Mouse (Mus musculus) kidney, postnatal 0 days (tissue): ENCODE measurements around the gene Ttc41. TPM values are rescaled to one million over a fixed set of nuclear protein-coding genes. Genes with fewer than 3 reads are reported as not detected.

Experiments used
- ATAC-seq: fragments of 200-750 bp; cut with Nextera tagmentation; replicated peaks from 2 replicates; pipeline ENCODE4 v1.8.0; 2017; ENCODE audit warnings: low read depth, moderate number of reproducible peaks, moderate TSS enrichment, moderate library complexity; ENCODE audit not compliant: low FRiP score
- DNase-seq: peaks from one replicate; pipeline ENCODE4 v3.0.0-alpha.2; 2016; ENCODE audit warnings: low spot score
- H3K27ac ChIP-seq: fragments of 300-500 bp; sonication (generic); 2 replicates; pipeline ENCODE4 v1.5.1; 2014; ENCODE audit warnings: mild to moderate bottlenecking
- H3K27me3 ChIP-seq: fragments of 300-500 bp; sonication (generic); 2 replicates; pipeline ENCODE4 v1.6.1; 2014; ENCODE audit warnings: low read length, mixed read lengths; ENCODE audit not compliant: insufficient read depth
- H3K36me3 ChIP-seq: fragments of 300-500 bp; sonication (generic); 2 replicates; pipeline ENCODE4 v1.6.1; 2014; ENCODE audit warnings: low read length, mixed read lengths; ENCODE audit not compliant: insufficient read depth
- H3K4me1 ChIP-seq: fragments of 300-500 bp; sonication (generic); replicated peaks from 2 replicates; pipeline ENCODE4 v1.6.1; 2014; ENCODE audit warnings: antibody characterized with exemption, low read length, mixed read lengths; ENCODE audit not compliant: insufficient read depth
- H3K4me2 ChIP-seq: fragments of 300-500 bp; sonication (generic); 2 replicates; pipeline ENCODE4 v1.6.1; 2014; ENCODE audit warnings: mild to moderate bottlenecking, low read length, moderate library complexity, mixed read lengths
- H3K4me3 ChIP-seq: fragments of 300-500 bp; sonication (generic); replicated peaks from 2 replicates; pipeline ENCODE4 v1.5.1; 2014; ENCODE audit warnings: low read depth, low read length
- H3K9ac ChIP-seq: fragments of 300-500 bp; sonication (generic); 2 replicates; pipeline ENCODE4 v1.6.1; 2014; ENCODE audit warnings: low read depth, low read length
- H3K9me3 ChIP-seq: fragments of 300-500 bp; sonication (generic); replicated peaks from 2 replicates; pipeline ENCODE4 v1.6.1; 2016; ENCODE audit warnings: low read length, inconsistent platforms, mixed read lengths
- CTCF ChIP-seq: IDR thresholded peaks from 2 replicates; pipeline ENCODE4 v1.5.1; 2016; ENCODE audit warnings: antibody characterized with exemption, low read depth, mild to moderate bottlenecking, moderate library complexity
- WGBS: fragments of 180-500 bp; shearing (Covaris S2); extraction: QIAGEN DNeasy Blood & Tissue Kit; methylation state at CpG from one replicate; pipeline ENCODE4 v1.1.7; 2014; 5-methylcytosine and 5-hydroxymethylcytosine counted together
- polyA plus RNA-seq: library from polyadenylated mRNA; unstranded; fragments of >200 nt; fragmentation: Nextera tagmentation; extraction: Ambion mirVana; gene quantifications from 2 replicates; pipeline ENCODE4 v1.2.1, GENCODE M21; 2015

Gene Ttc41
- polyA plus RNA-seq, 1 experiment from 2014 or later = 1.3 TPM

- WGBS = 32% methylated on average over 7 of the region's 7 CpGs
- H3K9me3 ChIP-seq = no peaks in the 10 kb centered on the region
- no peaks in the 10 kb centered on the region for H3K36me3 ChIP-seq
- no peak overlapping the region for H3K27ac ChIP-seq
- ATAC-seq (no peak), DNase-seq (no peak)
- H3K9ac ChIP-seq = no peak overlapping the region
- no peak overlapping the region for H3K4me2 ChIP-seq
- no peak for TF ChIP-seq CTCF
- H3K4me1 ChIP-seq = no peaks in the 10 kb centered on the region
- no peak overlapping the region for H3K4me3 ChIP-seq
- no peaks in the 10 kb centered on the region for H3K27me3 ChIP-seq
These were observed 56.2 kb downstream of the Ttc41 start for GRCm38 (mm10) chr10:86761722-86762383.

GRCm38 (mm10) chr10:86762384-86762730 is 56.7 kb downstream of the Ttc41 start:
- ATAC-seq (no peak), DNase-seq (no peak)
- Histone ChIP-seq H3K27ac (no peak overlapping the region), H3K36me3 (no peaks in the 10 kb centered on the region), H3K4me3 (no peak overlapping the region), H3K4me1 (no peaks in the 10 kb centered on the region), H3K4me2 (no peak overlapping the region), H3K9ac (no peak overlapping the region), H3K27me3 (no peaks in the 10 kb centered on the region), H3K9me3 (no peaks in the 10 kb centered on the region)
- TF ChIP-seq CTCF = no peak
- WGBS = 55% methylated on average over 3 of the region's 3 CpGs

- Histone ChIP-seq H3K4me1 (no peaks in the 10 kb centered on the region), H3K4me3 (no peak within 1 kb of the TSS), H3K36me3 (no peaks in the 10 kb centered on the region), H3K27me3 (no peaks in the 10 kb centered on the region), H3K4me2 (no peak within 1 kb of the TSS), H3K9me3 (no peaks in the 10 kb centered on the region), H3K27ac (no peak within 1 kb of the TSS), H3K9ac (no peak within 1 kb of the TSS)
- ATAC-seq = no peak
- TF ChIP-seq CTCF = no peak
- 77% methylated on average over 5 of the region's 5 CpGs for WGBS
- DNase-seq = no peak
These were observed 58.1 kb downstream of the Ttc41 start, which contains the start of gene Gm49358 for GRCm38 (mm10) chr10:86763672-86764071. Gm49358 (plus strand) TSS chr10:86763972.

- Histone ChIP-seq H3K4me3 (no peak overlapping the region), H3K4me1 (no peaks in the 10 kb centered on the region), H3K9ac (no peak overlapping the region), H3K9me3 (no peaks in the 10 kb centered on the region), H3K27me3 (no peaks in the 10 kb centered on the region), H3K36me3 (no peaks in the 10 kb centered on the region), H3K4me2 (no peak overlapping the region), H3K27ac (no peak overlapping the region)
- ATAC-seq (no peak), DNase-seq (no peak)
- TF ChIP-seq CTCF = no peak
- 84% methylated on average over 4 of the region's 4 CpGs for WGBS
These were observed 59.8 kb downstream of the Ttc41 start for GRCm38 (mm10) chr10:86765344-86765966.

- no peak for ATAC-seq
- no peak for DNase-seq
- no peaks in the 10 kb centered on the region for H3K36me3 ChIP-seq
- H3K27me3 ChIP-seq = no peaks in the 10 kb centered on the region
- H3K4me2 ChIP-seq = no peak overlapping the region
- 65% methylated on average over 5 of the region's 5 CpGs for WGBS
- no peak overlapping the region for H3K4me3 ChIP-seq
- TF ChIP-seq CTCF = no peak
- no peak overlapping the region for H3K9ac ChIP-seq
- H3K9me3 ChIP-seq = no peaks in the 10 kb centered on the region
- no peak overlapping the region for H3K27ac ChIP-seq
- H3K4me1 ChIP-seq = no peaks in the 10 kb centered on the region
These were observed 63.6 kb downstream of the Ttc41 start for GRCm38 (mm10) chr10:86769216-86769615.

- Histone ChIP-seq H3K4me1 (no peaks in the 10 kb centered on the region), H3K4me3 (no peak overlapping the region), H3K27ac (no peak overlapping the region), H3K9me3 (no peaks in the 10 kb centered on the region), H3K36me3 (no peaks in the 10 kb centered on the region), H3K9ac (no peak overlapping the region), H3K4me2 (no peak overlapping the region), H3K27me3 (no peaks in the 10 kb centered on the region)
- ATAC-seq = no peak
- WGBS = 29% methylated on average over 4 of the region's 4 CpGs
- no peak for DNase-seq
- TF ChIP-seq CTCF = no peak
These were observed 64.2 kb downstream of the Ttc41 start for GRCm38 (mm10) chr10:86769797-86770196.
